Mouse (Mus musculus): ENCODE results near the gene Cdc25a. TPM values are rescaled to one million over a fixed set of nuclear protein-coding genes. Genes with fewer than 3 reads are reported as not detected.

Gene Cdc25a
- polyA plus RNA-seq, 1 experiment, result 75.6 TPM

GRCm38 (mm10) chr9:109902740-109903139, 27.4 kb downstream of the Cdc25a start:
- H3K36me3 ChIP-seq (ENCODE audit: control insufficient read depth, insufficient read depth, low read length, poor library complexity, severe bottlenecking), result no peaks in the 10 kb centered on the region

DNA sequence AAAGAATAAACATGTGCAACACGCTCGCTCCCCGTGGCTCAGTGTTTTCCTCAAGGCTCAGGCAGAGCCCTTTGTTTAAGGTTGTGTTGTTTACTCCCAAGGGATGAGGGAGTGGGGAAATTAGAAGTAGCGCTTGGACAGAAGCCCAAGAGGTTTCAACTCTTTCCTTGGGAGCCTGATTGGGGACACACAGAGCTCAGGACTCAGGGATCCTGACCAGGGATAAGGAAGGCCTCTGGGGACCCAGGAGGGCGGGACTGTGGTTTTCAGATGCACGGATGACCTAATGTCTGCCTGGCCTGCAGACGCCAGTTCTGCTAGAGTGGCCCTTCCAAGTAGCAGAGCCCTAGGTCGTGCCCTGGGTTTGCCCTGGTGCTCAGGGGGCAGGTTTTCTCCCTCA, 31.9 kb downstream of the Cdc25a start:
- no peak overlapping the region for H3K4me3 ChIP-seq (ENCODE audit: low read depth, low read length)
- no peak overlapping the region for H3K27ac ChIP-seq (ENCODE audit: insufficient read depth, low read length)

More at GRCm38 (mm10) chr9:109902740-109903139, 27.4 kb downstream of the Cdc25a start:
- TF ChIP-seq CTCF (IDR thresholded peaks at IDR 0.05; ENCODE audit: low read depth, low read length), result no peak
- no peak for TF ChIP-seq EP300 (IDR thresholded peaks at IDR 0.05; ENCODE audit: insufficient read depth, low read depth, low read length)
- no peak for TF ChIP-seq POLR2A (IDR thresholded peaks at IDR 0.05; ENCODE audit: insufficient read depth, low read length)
- H3K4me1 ChIP-seq (ENCODE audit: control insufficient read depth, insufficient read depth, low read length), result peaks cover 13% of the 10 kb centered on the region
- H3K9me3 ChIP-seq (replicated peaks; ENCODE audit: control insufficient read depth, insufficient read depth, low read length, poor library complexity, severe bottlenecking), result no peaks in the 10 kb centered on the region
- peak overlapping the region; percentile 0; the same call in 1 of the 2 replicates for H3K9ac ChIP-seq (ENCODE audit: low read depth, poor library complexity, severe bottlenecking)
- H3K4me3 ChIP-seq (ENCODE audit: low read depth, low read length), result no peak overlapping the region
- peak overlapping the region; percentile 49 for H3K27ac ChIP-seq (ENCODE audit: insufficient read depth, low read length)
- H3K27me3 ChIP-seq (ENCODE audit: control insufficient read depth, insufficient read depth, low read length, poor library complexity, severe bottlenecking), result no peaks in the 10 kb centered on the region

DNA sequence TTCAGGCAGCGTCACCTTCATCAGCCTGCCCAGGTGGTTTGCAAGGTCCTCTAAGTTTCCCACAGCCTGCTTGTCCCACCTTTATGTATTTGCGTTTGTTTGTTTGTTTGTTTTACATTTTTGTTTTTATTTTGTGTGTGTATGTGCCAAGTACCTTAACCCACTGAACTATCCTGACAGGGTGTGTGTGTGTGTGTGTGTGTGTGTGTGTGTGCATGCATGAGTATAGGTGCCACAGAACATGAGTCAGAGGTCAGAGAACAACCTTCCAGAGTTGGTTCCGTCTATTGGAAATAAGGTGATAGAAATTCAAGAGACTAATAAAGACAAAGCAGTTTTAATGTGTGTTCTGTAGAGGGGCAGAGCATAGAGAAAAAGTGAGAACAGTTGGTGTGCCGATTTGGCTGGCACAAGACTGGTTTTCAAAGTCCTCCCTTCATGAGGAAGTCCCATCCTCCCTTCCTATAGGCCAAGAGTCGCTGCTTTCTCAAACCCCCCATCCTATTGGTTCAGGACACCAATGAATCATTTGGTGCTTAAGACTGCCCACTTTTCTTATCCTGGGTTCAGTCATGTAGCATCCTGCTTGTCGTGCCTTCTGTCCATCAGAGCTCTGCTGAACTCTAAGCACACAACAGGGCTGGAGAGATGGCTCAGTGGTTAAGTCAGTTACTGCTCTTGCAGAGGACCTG, 32.5 kb downstream of the Cdc25a start:
- Histone ChIP-seq H3K9ac (ENCODE audit: low read depth, poor library complexity, severe bottlenecking) (no peak overlapping the region), H3K27ac (ENCODE audit: insufficient read depth, low read length) (no peak overlapping the region), H3K36me3 (ENCODE audit: control insufficient read depth, insufficient read depth, low read length, poor library complexity, severe bottlenecking) (no peaks in the 10 kb centered on the region), H3K4me3 (ENCODE audit: low read depth, low read length) (no peak overlapping the region), H3K27me3 (ENCODE audit: control insufficient read depth, insufficient read depth, low read length, poor library complexity, severe bottlenecking) (no peaks in the 10 kb centered on the region), H3K9me3 (replicated peaks; ENCODE audit: control insufficient read depth, insufficient read depth, low read length, poor library complexity, severe bottlenecking) (no peaks in the 10 kb centered on the region), H3K4me1 (ENCODE audit: control insufficient read depth, insufficient read depth, low read length) (peaks cover 3% of the 10 kb centered on the region)
- TF ChIP-seq POLR2A (IDR thresholded peaks at IDR 0.05; ENCODE audit: insufficient read depth, low read length) (no peak), EP300 (IDR thresholded peaks at IDR 0.05; ENCODE audit: insufficient read depth, low read depth, low read length) (no peak), CTCF (IDR thresholded peaks at IDR 0.05; ENCODE audit: low read depth, low read length) (no peak)

More for the DNA sequence above, 31.9 kb downstream of the Cdc25a start:
- H3K27me3 ChIP-seq (ENCODE audit: control insufficient read depth, insufficient read depth, low read length, poor library complexity, severe bottlenecking), result no peaks in the 10 kb centered on the region
- no peaks in the 10 kb centered on the region for H3K9me3 ChIP-seq (replicated peaks; ENCODE audit: control insufficient read depth, insufficient read depth, low read length, poor library complexity, severe bottlenecking)
- no peaks in the 10 kb centered on the region for H3K36me3 ChIP-seq (ENCODE audit: control insufficient read depth, insufficient read depth, low read length, poor library complexity, severe bottlenecking)
- H3K4me1 ChIP-seq (ENCODE audit: control insufficient read depth, insufficient read depth, low read length), result peaks cover 3% of the 10 kb centered on the region
- no peak overlapping the region for H3K9ac ChIP-seq (ENCODE audit: low read depth, poor library complexity, severe bottlenecking)
- TF ChIP-seq EP300 (IDR thresholded peaks at IDR 0.05; ENCODE audit: insufficient read depth, low read depth, low read length), result no peak
- TF ChIP-seq CTCF (IDR thresholded peaks at IDR 0.05; ENCODE audit: low read depth, low read length), result no peak
- no peak for TF ChIP-seq POLR2A (IDR thresholded peaks at IDR 0.05; ENCODE audit: insufficient read depth, low read length)

DNA sequence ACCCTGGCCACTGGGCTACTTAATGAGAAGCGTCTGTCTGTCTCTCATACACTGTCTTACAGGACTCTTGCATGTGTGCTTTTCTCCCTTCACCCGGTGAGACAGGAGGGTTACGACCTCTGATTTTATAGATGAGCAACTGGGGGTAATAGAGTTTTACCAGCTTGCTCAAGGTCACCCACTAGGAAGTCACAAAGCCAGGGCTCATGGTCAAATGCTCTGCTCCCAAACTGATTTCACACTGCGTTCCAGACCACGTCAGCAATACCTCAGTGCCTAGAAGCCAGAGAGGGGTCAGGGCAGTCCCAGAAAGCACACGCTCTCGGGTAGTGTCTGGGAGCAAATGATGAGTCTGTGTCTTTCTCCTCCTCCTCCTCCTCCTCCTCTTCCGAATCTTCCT, 33.7 kb downstream of the Cdc25a start:
- H3K4me3 ChIP-seq (ENCODE audit: low read depth, low read length), result no peak overlapping the region
- H3K9me3 ChIP-seq (replicated peaks; ENCODE audit: control insufficient read depth, insufficient read depth, low read length, poor library complexity, severe bottlenecking), result no peaks in the 10 kb centered on the region
- no peaks in the 10 kb centered on the region for H3K27me3 ChIP-seq (ENCODE audit: control insufficient read depth, insufficient read depth, low read length, poor library complexity, severe bottlenecking)
- TF ChIP-seq CTCF (IDR thresholded peaks at IDR 0.05; ENCODE audit: low read depth, low read length) (no peak), EP300 (IDR thresholded peaks at IDR 0.05; ENCODE audit: insufficient read depth, low read depth, low read length) (no peak), POLR2A (IDR thresholded peaks at IDR 0.05; ENCODE audit: insufficient read depth, low read length) (no peak)
- no peak overlapping the region for H3K9ac ChIP-seq (ENCODE audit: low read depth, poor library complexity, severe bottlenecking)
- no peaks in the 10 kb centered on the region for H3K36me3 ChIP-seq (ENCODE audit: control insufficient read depth, insufficient read depth, low read length, poor library complexity, severe bottlenecking)
- peak overlapping the region; percentile 22; the same call in 1 of the 2 replicates for H3K27ac ChIP-seq (ENCODE audit: insufficient read depth, low read length)
- H3K4me1 ChIP-seq (ENCODE audit: control insufficient read depth, insufficient read depth, low read length), result peaks cover 3% of the 10 kb centered on the region

DNA sequence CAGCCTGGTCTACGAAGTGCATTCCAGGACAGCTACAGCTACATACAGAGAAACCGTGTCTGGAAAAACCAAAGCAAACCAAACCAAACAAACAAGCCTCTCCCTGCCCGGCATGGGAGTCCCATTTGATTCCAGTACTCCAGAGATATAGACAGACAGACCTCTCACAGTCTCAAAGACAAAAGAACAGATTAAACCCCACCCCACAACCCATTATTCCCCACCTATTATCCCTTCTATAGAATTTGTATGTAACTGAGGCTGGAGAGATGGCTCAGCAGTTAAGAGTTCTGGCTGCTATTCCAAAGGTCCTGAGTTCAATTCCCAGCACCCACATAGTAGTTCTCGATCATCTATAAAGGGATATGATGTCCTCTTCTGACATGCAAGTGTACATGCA, 34.5 kb downstream of the Cdc25a start:
- Histone ChIP-seq H3K27ac (ENCODE audit: insufficient read depth, low read length) (peak overlapping the region; percentile 22; the same call in 1 of the 2 replicates), H3K9me3 (replicated peaks; ENCODE audit: control insufficient read depth, insufficient read depth, low read length, poor library complexity, severe bottlenecking) (no peaks in the 10 kb centered on the region), H3K9ac (ENCODE audit: low read depth, poor library complexity, severe bottlenecking) (no peak overlapping the region), H3K36me3 (ENCODE audit: control insufficient read depth, insufficient read depth, low read length, poor library complexity, severe bottlenecking) (no peaks in the 10 kb centered on the region), H3K4me3 (ENCODE audit: low read depth, low read length) (no peak overlapping the region), H3K4me1 (ENCODE audit: control insufficient read depth, insufficient read depth, low read length) (peaks cover 3% of the 10 kb centered on the region), H3K27me3 (ENCODE audit: control insufficient read depth, insufficient read depth, low read length, poor library complexity, severe bottlenecking) (no peaks in the 10 kb centered on the region)
- no peak for TF ChIP-seq CTCF (IDR thresholded peaks at IDR 0.05; ENCODE audit: low read depth, low read length)

DNA sequence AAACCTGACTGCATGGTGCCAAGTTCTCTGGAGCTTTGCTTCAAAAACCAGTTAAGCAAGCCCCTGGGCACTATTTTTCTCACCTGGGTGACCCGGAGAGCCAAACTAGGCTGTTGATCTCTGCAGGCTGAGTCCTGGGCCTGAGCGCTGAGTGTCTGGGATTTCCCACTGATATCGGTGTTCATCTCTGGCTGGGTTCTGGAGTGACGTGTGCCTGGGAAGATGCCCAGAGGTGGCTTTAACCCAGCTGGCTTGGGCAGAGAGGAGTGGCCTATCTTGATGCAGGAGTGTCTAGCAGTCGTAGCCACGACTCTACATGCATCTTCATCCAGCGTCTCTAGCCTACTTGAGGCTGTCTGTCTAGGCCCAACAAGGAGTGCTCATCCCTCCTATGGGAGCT, 36.4 kb downstream of the Cdc25a start:
- TF ChIP-seq POLR2A (IDR thresholded peaks at IDR 0.05; ENCODE audit: insufficient read depth, low read length) (no peak), CTCF (IDR thresholded peaks at IDR 0.05; ENCODE audit: low read depth, low read length) (no peak), EP300 (IDR thresholded peaks at IDR 0.05; ENCODE audit: insufficient read depth, low read depth, low read length) (no peak)
- H3K4me3 ChIP-seq (ENCODE audit: low read depth, low read length), result no peak overlapping the region
- no peaks in the 10 kb centered on the region for H3K36me3 ChIP-seq (ENCODE audit: control insufficient read depth, insufficient read depth, low read length, poor library complexity, severe bottlenecking)
- peaks cover 3% of the 10 kb centered on the region for H3K4me1 ChIP-seq (ENCODE audit: control insufficient read depth, insufficient read depth, low read length)
- H3K9me3 ChIP-seq (replicated peaks; ENCODE audit: control insufficient read depth, insufficient read depth, low read length, poor library complexity, severe bottlenecking), result no peaks in the 10 kb centered on the region
- H3K27me3 ChIP-seq (ENCODE audit: control insufficient read depth, insufficient read depth, low read length, poor library complexity, severe bottlenecking), result no peaks in the 10 kb centered on the region
- H3K9ac ChIP-seq (ENCODE audit: low read depth, poor library complexity, severe bottlenecking), result no peak overlapping the region
- no peak overlapping the region for H3K27ac ChIP-seq (ENCODE audit: insufficient read depth, low read length)
